Mouse (Mus musculus): ENCODE measurements around the gene Rps6kc1.

The Rps6kc1 gene

GRCm38 (mm10) chr1:190675455-190675854 is 236.1 kb downstream of the Rps6kc1 start:
- no peak for DNase-seq (ENCODE audit: extremely low spot score, low spot score)

DNA sequence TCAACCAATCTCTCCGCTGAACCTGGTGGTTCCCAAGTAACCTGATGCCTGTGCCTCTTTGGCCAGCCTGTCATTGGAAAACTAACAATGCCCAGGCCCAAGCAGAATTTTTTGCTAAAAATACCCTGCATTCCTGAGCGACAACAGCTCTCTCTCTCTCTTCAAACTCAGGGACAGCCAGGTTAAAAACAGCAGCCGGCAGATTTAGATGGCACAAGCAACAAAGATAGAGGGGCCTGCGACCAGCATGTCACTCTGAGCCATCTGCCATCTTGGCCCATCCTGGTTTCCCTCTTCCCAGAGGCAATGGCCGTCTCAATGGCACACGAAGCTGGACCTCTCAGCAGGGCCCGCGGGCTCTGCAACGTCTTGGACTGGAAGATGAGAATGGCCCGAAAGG is 242.5 kb downstream of the Rps6kc1 start:
- DNase-seq (ENCODE audit: extremely low spot score, low spot score), result no peak

DNA sequence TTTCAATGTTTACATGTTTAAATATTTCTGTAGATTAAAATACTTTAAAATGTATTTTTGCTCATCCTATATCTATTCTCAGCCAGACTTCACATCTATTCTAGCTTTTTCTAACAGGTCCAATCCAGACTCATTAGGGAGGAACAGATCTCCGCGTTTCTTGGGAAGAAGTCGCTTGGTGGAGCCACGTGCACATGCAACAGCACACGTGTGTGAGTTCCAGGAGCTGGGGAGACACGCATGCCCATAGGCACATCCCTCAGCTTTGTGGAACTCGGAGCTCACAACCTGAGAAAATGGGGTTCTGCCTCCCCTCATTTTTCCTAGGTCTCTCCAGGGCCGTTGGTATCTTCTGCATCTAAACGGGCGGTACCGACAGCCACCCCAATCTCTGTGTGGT is 243.7 kb downstream of the Rps6kc1 start:
- no peak for DNase-seq (ENCODE audit: extremely low spot score, low spot score)

DNA sequence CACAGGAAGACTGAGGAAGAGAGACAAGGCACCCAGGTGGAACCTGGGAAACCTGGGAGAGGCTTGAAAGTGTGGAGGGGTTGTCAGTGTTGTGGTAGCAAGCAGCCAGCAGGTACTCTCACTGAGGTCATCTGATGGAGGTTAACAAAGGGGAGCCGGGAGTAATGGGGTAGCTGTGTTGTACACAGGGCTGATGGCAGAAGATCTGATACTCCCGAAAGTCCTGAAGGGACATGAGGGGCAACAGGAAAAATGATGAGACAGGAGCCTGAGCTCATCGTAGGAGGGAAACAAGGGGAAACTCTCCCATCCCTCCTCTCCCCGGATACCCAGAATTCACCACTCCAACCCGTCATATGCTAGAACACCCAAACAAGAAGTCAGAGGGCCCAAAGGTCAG is 244.2 kb downstream of the Rps6kc1 start:
- no peak for DNase-seq (ENCODE audit: extremely low spot score, low spot score)

DNA sequence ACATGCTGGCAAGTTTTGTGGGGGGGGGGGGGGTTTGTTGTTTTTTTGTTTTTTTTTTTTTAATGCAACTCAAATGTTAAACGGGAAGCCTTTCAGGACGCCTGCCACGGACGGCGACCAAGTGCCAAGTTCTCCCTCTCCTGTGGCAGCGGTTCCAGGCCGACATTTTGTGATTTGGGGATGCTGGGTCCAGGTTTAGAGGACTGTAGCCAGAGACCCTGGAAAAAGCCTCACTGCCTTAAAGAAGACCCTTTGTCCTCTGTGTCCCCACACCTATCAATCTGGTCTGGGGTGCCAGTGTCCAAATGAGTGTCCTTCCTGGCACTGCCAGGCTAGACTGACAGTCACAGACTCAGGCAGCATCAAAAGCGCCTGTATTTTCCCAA is 246.1 kb downstream of the Rps6kc1 start:
- DNase-seq (ENCODE audit: extremely low spot score, low spot score), result no peak

- no peak for DNase-seq (ENCODE audit: extremely low spot score, low spot score)
These were observed 246.6 kb downstream of the Rps6kc1 start for GRCm38 (mm10) chr1:190664767-190665489.

DNA sequence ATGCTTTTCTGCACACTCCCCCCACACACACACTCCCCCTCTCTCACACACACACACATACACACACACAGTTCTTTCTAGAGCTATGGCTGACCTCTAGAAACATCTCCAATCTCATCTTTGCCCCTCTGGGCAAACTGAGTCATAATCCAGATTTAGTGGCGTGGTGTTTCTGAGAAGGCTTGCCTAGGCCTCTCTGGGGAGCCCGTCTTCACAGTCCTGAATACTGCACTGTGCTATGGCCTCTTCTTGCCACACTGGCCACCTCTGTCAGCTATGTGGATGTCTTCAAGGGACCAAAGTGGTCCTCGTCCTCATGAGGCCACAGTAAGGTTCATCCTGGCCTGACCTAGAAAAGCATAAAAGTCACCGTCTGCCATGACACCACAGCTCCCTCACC is 247.6 kb downstream of the Rps6kc1 start:
- no peak for DNase-seq (ENCODE audit: extremely low spot score, low spot score)

- no peak for DNase-seq (ENCODE audit: extremely low spot score, low spot score)
These were observed 248.8 kb downstream of the Rps6kc1 start for GRCm38 (mm10) chr1:190662736-190663135.

DNA sequence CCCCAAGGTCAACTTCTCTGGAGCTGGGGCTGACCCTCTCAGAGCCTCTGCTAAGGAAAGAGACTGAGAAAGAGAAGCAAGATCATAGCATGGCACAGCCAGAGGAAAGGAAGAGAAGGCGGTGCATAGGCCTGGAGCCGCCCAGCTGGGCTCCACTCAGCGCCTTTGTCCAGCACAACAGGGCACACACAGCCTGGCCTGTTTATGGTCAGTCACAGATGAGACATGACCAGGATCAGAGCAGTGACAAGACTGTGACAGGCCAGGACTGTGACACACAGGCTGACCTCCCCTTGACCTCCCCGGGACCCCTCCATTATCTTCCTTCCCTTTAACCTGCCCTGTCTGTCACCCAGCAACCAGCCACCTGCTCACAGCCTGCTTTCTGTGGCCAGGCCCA is 249.8 kb downstream of the Rps6kc1 start:
- peak; percentile 27 for DNase-seq (ENCODE audit: extremely low spot score, low spot score)

DNA sequence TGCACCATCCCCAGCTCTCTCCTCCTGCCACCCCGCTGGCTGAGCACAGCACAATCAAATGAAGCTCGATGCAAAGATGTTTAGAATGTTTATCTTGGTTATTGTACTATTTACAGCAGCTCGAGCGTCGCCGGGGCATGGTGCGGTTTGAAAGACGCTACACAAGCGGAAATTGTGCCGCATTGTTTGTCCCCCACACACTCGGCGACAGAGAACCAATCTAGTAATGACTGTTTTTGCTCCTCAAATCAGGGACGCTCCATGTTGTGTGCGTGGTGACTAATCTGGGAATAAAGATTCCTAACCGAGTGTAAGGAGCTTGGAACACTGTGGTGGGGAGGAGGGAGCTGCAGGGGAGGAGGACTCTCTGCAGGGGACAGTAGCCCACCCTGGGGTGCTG is 250.3 kb downstream of the Rps6kc1 start:
- DNase-seq (ENCODE audit: extremely low spot score, low spot score), result no peak

DNA sequence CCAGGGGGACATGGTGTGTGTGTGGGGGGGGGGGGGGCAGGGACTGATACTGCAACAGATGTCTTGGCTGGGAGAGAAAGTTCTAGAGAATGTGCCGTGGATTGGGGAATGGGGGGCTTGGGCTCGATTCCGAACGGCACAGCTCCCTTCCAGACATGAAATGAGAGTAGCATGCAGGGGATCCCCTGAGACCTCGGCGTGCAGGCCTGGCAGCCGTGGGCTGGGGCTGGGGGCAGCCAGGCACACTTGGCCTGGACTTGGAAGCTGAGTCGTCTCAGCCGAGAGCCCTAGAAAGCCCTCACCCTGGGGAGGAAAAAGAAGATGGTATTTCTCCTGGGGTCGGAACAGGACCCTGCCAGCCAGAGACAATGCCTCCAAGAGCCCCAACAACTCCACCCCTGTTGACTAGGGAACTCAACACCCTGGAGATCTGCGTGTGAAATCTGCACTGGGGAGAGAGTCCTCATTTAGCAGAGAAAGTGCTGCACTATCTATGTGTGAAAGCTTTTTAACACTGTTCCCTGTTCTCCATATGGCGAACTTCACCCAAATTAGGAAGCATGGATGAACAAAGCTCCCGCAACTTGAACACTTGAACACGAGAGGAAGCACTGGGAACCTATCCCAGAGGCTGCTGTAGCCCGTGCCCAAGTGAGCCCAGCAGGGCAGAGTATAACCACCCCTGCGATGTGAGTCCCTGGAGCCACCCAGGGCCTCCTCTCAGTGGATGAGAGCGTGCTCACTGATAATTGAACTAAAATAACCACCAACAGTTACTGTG is 251.7 kb downstream of the Rps6kc1 start:
- no peak for DNase-seq (ENCODE audit: extremely low spot score, low spot score)

GRCm38 (mm10) chr1:190658266-190658665 is 253.3 kb downstream of the Rps6kc1 start:
- DNase-seq (ENCODE audit: extremely low spot score, low spot score), result no peak

DNA sequence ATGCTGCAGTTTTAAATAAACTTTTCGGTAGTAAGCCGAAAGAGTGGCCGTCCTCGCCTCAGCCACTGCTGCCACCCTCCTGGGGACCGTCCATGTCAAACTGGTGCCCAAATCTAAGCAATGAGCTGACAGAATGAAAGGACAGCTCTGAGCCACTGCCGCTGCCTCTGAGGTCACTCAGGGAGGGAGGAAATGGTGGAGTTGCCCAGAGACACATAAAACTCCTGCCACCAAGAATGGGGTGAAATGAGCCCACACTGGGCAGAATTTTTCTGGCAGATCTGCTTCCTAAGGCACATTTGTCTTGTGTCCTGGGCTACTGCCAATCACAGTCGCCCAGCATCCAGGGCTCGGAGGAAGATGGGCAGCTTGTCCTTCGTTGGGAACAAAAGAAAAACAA is 255.5 kb downstream of the Rps6kc1 start:
- DNase-seq (ENCODE audit: extremely low spot score, low spot score), result no peak

DNA sequence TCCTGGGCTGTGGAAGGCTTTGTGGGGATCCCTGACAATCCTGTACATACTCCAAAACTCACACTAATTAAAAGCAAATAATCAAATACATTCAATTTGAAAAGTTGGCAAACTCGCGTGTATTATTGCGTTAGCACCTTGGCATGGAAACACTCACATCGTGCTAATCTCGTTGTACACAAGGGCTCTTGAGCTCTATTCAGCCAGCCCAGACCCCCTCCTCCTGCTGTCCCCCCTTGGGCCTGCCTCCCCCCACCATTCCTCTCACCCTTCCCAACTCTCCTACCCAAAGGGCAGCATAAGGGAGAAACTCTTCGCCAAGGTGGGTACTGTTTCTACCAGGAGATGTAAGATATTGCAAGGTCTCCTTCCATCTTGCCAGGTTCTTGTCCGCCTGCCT is 255.9 kb downstream of the Rps6kc1 start:
- DNase-seq (ENCODE audit: extremely low spot score, low spot score), result no peak

DNA sequence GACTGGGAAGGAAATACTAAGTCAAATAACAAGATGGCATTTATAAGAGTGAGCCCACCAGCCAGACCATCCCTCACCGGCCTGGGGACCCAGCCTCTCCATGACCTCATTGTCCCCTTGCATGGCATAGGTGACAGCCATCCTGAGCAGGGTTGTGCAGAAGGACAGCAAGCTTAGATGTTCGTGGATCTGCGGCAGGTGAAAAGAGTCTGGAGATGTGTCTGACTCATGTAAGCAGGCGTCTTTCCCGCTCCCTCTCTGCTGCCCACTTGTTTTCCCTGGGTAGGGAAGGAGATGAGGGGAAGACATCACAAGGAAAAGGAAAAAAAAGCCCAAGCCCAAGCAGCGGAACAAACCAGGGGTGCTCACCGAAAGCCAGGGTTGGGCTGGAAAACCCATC is 256.5 kb downstream of the Rps6kc1 start:
- DNase-seq (ENCODE audit: extremely low spot score, low spot score), result no peak

- DNase-seq (ENCODE audit: extremely low spot score, low spot score), result no peak
These were observed 256.9 kb downstream of the Rps6kc1 start for GRCm38 (mm10) chr1:190654694-190655001.

DNA sequence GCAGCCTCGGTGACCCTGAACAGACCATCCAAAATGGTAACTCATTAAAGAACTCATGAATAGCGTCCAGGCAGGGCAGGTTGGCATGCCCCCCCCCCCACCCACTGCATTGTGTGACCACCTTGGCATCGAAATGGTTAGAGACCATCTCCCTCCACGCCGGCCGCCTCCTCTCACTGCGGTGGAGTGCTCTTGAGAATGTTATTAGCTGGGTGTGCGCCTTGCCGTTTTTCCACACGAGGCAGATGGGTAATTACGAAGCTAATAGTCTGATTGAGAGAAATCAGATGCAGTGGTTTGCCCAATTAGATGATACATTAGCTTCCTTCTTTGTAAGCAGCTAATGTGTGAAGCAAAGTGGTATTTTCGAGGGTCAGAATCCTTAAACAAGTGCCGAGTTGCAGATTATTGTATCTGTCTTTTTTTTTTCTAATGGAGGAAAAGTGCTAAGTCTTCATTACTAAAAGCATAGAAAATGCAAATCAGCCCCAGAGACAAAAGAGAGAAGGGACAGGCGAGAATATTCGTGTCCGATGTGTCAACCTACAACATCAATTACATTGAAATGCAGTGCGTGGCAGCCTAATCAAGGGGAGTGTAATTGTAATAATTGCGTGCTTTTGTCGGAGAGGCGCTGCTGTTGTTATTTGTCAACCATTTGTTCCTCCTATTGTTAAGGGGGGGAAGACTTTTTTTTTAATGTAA is 257.4 kb downstream of the Rps6kc1 start:
- no peak for DNase-seq (ENCODE audit: extremely low spot score, low spot score)

DNA sequence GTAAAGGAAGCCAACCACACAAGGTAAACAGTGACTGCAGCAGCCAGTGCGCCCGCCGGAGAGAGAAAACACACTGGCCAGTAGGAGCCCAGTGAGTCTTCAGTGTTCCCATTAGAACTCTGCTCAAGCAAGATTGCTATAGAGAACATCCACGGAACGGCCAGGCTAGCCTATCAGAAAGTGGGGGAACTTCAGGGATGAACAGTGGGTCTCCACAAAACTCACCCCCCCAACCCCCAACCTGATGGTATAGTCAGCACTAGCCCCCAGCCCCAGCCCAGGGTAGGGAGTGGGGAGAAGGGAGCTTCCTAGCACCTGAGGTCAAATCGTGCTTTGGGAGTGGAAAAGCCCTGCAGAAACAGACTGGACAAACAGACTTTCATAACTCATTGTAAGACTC is 258.5 kb downstream of the Rps6kc1 start:
- no peak for DNase-seq (ENCODE audit: extremely low spot score, low spot score)
